Mouse (Mus musculus) midbrain, embryonic 11.5 days (tissue): ENCODE measurements around the gene Tspan32. TPM values are rescaled to one million over a fixed set of nuclear protein-coding genes. Genes with fewer than 3 reads are reported as not detected.

Experiments
- ATAC-seq: fragments of 200-750 bp; cut with Nextera tagmentation; 2 replicates; pipeline ENCODE4 v1.8.0; 2017; ENCODE audit warnings: moderate TSS enrichment, moderate library complexity; ENCODE audit not compliant: low FRiP score
- DNase-seq: peaks from one replicate; pipeline ENCODE4 v3.0.0; 2015; ENCODE audit warnings: low spot score; ENCODE audit errors: missing footprints
- H3K27ac ChIP-seq: fragments of 300-500 bp; sonication (generic); 2 replicates; pipeline ENCODE4 v1.5.1; 2014; ENCODE audit warnings: low read depth, low read length
- H3K27me3 ChIP-seq: fragments of 300-500 bp; sonication (generic); 2 replicates; pipeline ENCODE4 v1.6.1; 2014; ENCODE audit warnings: mild to moderate bottlenecking, low read length, moderate library complexity, mixed read lengths; ENCODE audit not compliant: control insufficient read depth, insufficient read depth
- H3K36me3 ChIP-seq: fragments of 300-500 bp; sonication (generic); 2 replicates; pipeline ENCODE4 v1.6.1; 2014; ENCODE audit warnings: mild to moderate bottlenecking, low read length, moderate library complexity, mixed read lengths; ENCODE audit not compliant: control insufficient read depth, insufficient read depth
- H3K4me1 ChIP-seq: fragments of 300-500 bp; sonication (generic); 2 replicates; pipeline ENCODE4 v1.6.1; 2014; ENCODE audit warnings: low read length; ENCODE audit not compliant: control insufficient read depth, insufficient read depth
- H3K4me2 ChIP-seq: fragments of 300-500 bp; sonication (generic); 2 replicates; pipeline ENCODE4 v1.6.1; 2014; ENCODE audit warnings: mild to moderate bottlenecking, moderate library complexity
- H3K4me3 ChIP-seq: fragments of 300-500 bp; sonication (generic); 2 replicates; pipeline ENCODE4 v1.5.1; 2014; ENCODE audit warnings: low read depth, low read length
- H3K9ac ChIP-seq: fragments of 300-500 bp; sonication (generic); 2 replicates; pipeline ENCODE4 v1.6.1; 2014; ENCODE audit warnings: low read length
- H3K9me3 ChIP-seq: fragments of 300-500 bp; sonication (generic); 2 replicates; pipeline ENCODE4 v1.6.1; 2016; ENCODE audit warnings: low read length; ENCODE audit not compliant: control insufficient read depth
- WGBS: fragments of 180-500 bp; shearing (Covaris S2); extraction: QIAGEN DNeasy Blood & Tissue Kit; methylation state at CpG from one replicate; pipeline ENCODE4 v1.1.7; 2014; 5-methylcytosine and 5-hydroxymethylcytosine counted together
- polyA plus RNA-seq: library from polyadenylated mRNA; unstranded; fragments of >200 nt; fragmentation: Nextera tagmentation; extraction: Ambion mirVana; gene quantifications from 2 replicates; pipeline ENCODE4 v1.2.1, GENCODE M21; 2014

The Tspan32 gene
- polyA plus RNA-seq, 1 experiment from 2014 or later = 5.0 TPM

DNA sequence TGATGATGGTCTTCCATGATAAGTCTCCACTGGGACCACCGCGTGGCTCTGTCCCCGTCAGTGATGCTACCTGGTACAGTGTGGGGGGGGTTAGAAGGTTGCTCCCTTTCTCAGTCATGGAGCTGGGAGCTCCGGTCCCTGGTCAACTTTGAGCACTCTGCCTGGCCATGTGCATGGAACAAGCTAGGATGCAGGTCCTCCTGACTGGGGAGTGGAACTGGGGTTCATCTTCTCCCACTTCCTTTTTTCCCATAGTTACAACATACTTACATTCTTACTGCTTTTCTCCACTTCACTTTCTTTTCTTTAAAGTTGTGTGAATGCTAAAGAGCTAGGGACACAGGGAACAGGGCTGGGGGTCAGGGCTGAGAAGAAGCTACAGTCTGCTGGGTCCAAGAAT is 19.7 kb upstream of the Tspan32 start:
- no peak overlapping the region for H3K9ac ChIP-seq
- no peak for ATAC-seq
- DNase-seq = no peak
- no peaks in the 10 kb centered on the region for H3K27me3 ChIP-seq
- no peaks in the 10 kb centered on the region for H3K9me3 ChIP-seq
- H3K4me3 ChIP-seq = no peak overlapping the region
- no peaks in the 10 kb centered on the region for H3K4me1 ChIP-seq
- WGBS = 93% methylated on average over 4 of the region's 4 CpGs
- no peaks in the 10 kb centered on the region for H3K36me3 ChIP-seq
- H3K27ac ChIP-seq = no peak overlapping the region
- no peak overlapping the region for H3K4me2 ChIP-seq

GRCm38 (mm10) chr7:142987718-142988117 is 17.1 kb upstream of the Tspan32 start:
- no peak overlapping the region for H3K27ac ChIP-seq
- ATAC-seq (no peak), DNase-seq (no peak)
- no peaks in the 10 kb centered on the region for H3K4me1 ChIP-seq
- H3K9ac ChIP-seq = no peak overlapping the region
- no peaks in the 10 kb centered on the region for H3K36me3 ChIP-seq
- no peaks in the 10 kb centered on the region for H3K27me3 ChIP-seq
- no peaks in the 10 kb centered on the region for H3K9me3 ChIP-seq
- H3K4me2 ChIP-seq = no peak overlapping the region
- 95% methylated on average over 3 of the region's 3 CpGs for WGBS
- H3K4me3 ChIP-seq = no peak overlapping the region

- H3K27ac ChIP-seq = no peak overlapping the region
- no peak overlapping the region for H3K4me3 ChIP-seq
- DNase-seq (no peak), ATAC-seq (no peak)
- H3K4me1 ChIP-seq = no peaks in the 10 kb centered on the region
- H3K27me3 ChIP-seq = no peaks in the 10 kb centered on the region
- no peak overlapping the region for H3K4me2 ChIP-seq
- H3K9ac ChIP-seq = no peak overlapping the region
- no peaks in the 10 kb centered on the region for H3K36me3 ChIP-seq
- H3K9me3 ChIP-seq = no peaks in the 10 kb centered on the region
Measured at GRCm38 (mm10) chr7:142995004-142995403, 9.8 kb upstream of the Tspan32 start.

GRCm38 (mm10) chr7:142995630-142996338 is 9.1 kb upstream of the Tspan32 start:
- ATAC-seq = no peak
- Histone ChIP-seq H3K9ac (no peak overlapping the region), H3K27me3 (no peaks in the 10 kb centered on the region), H3K27ac (no peak overlapping the region), H3K9me3 (no peaks in the 10 kb centered on the region), H3K4me1 (no peaks in the 10 kb centered on the region), H3K4me2 (no peak overlapping the region), H3K36me3 (no peaks in the 10 kb centered on the region), H3K4me3 (no peak overlapping the region)
- no peak for DNase-seq
- 79% methylated on average over 3 of the region's 3 CpGs for WGBS

DNA sequence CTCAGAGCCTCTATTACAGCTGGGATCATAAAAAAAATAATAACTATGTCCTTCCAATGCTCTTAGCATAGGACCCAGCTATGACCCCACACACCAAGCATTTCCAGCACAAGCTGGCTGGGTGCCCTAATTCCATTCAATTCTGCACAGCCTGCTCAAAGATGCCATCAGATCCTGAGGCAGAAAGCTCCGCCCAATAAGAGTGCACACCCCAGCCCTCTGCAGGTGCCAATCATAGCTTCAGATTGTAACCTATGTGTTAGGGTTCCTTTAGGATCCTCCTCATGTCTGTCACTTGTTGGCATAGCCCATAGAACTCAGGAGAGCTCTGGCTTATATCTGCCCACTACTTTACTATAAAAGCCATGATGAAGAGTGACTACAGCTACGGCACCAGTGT is 7.8 kb upstream of the Tspan32 start:
- ATAC-seq (no peak), DNase-seq (no peak)
- Histone ChIP-seq H3K4me2 (no peak overlapping the region), H3K27me3 (no peaks in the 10 kb centered on the region), H3K4me3 (no peak overlapping the region), H3K9me3 (no peaks in the 10 kb centered on the region), H3K36me3 (no peaks in the 10 kb centered on the region), H3K4me1 (no peaks in the 10 kb centered on the region), H3K9ac (no peak overlapping the region), H3K27ac (no peak overlapping the region)
- WGBS = 79% methylated on average over 2 of the region's 2 CpGs

- H3K4me3 ChIP-seq = no peak overlapping the region
- ATAC-seq (no peak), DNase-seq (no peak)
- 94% methylated on average over 3 of the region's 3 CpGs for WGBS
- no peak overlapping the region for H3K9ac ChIP-seq
- no peak overlapping the region for H3K27ac ChIP-seq
- no peaks in the 10 kb centered on the region for H3K4me1 ChIP-seq
- H3K4me2 ChIP-seq = no peak overlapping the region
- H3K27me3 ChIP-seq = no peaks in the 10 kb centered on the region
- no peaks in the 10 kb centered on the region for H3K36me3 ChIP-seq
- H3K9me3 ChIP-seq = no peaks in the 10 kb centered on the region
Measured at GRCm38 (mm10) chr7:142997403-142998150, 7.3 kb upstream of the Tspan32 start.

GRCm38 (mm10) chr7:143002679-143003078 is 2.2 kb upstream of the Tspan32 start:
- Histone ChIP-seq H3K27ac (no peak overlapping the region), H3K27me3 (no peaks in the 10 kb centered on the region), H3K9ac (no peak overlapping the region), H3K36me3 (no peaks in the 10 kb centered on the region), H3K4me3 (no peak overlapping the region), H3K4me1 (no peaks in the 10 kb centered on the region), H3K9me3 (no peaks in the 10 kb centered on the region), H3K4me2 (no peak overlapping the region)
- no peak for ATAC-seq
- WGBS = 37% methylated on average over 3 of the region's 3 CpGs
- DNase-seq = no peak

DNA sequence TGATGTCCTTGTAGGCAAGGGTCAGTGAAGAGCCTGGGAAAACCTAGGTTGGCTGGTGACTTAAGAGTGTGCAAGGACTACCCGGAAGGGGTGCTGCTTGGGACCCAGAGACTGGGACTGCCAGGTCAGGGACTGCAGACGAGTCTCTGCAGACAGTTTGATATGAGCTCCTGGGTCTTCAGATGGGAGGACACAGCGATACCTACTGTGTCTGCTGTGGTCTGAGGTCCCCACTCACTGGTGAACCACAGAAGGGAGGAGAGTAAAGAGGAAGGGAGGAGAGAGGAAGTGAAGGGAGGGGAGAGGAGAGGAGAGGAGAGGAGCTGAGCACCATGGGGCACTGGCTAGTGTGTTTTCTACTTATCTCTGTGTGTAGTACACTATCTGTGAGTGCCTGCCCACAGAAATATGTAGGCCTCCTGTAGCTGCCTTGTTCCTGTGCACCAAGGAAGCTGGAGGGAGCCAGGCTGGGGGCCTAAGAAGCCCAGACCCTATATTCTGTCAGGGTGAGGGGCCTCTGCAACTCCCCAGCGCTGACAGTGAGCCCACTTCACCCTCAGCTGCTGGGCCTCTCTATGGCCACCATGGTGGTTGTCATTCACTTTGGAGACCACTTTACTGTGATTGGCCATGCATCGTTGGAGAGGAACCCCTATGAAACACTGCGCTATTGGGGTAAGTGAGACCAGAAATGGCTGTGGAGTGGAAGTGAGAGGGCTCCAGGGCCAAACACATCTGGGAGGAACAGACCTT is 674 bp downstream of the Tspan32 start:
- ATAC-seq (no peak), DNase-seq (peak; percentile 21)
- Histone ChIP-seq H3K9me3 (no peaks in the 10 kb centered on the region), H3K4me1 (no peaks in the 10 kb centered on the region), H3K27ac (no peak overlapping the region), H3K27me3 (no peaks in the 10 kb centered on the region), H3K9ac (no peak overlapping the region), H3K4me2 (no peak overlapping the region), H3K4me3 (no peak overlapping the region), H3K36me3 (no peaks in the 10 kb centered on the region)
- 83% methylated on average over 6 of the region's 6 CpGs for WGBS
